19 mouse cellular contexts compared by ENCODE assay signal in genomic region chr7:105813326-105813725, GRCm38 (mm10). TPM values are rescaled to one million over a fixed set of nuclear protein-coding genes. Genes with fewer than 3 reads are reported as not detected.
"Had no signal": no experiment of that assay in that cellular context is flagged by ENCODE, and none has a peak within 500 bp of the region (broad histone marks: within the 10 kb centered on the region; RNA-seq: fewer than 3 reads in every experiment).

No protein-coding gene starts in this region.

- H3K27me3 ChIP-seq: liver, embryonic 15.5 days; megakaryocyte, embryonic 14.5 days; midbrain, embryonic 12.5 days; neural tube, embryonic 12.5 days; stomach, embryonic 15.5 days had no signal

- H3K9me3 ChIP-seq: liver, embryonic 15.5 days; lung, embryonic 15.5 days; midbrain, embryonic 12.5 days; neural tube, embryonic 12.5 days; stomach, embryonic 15.5 days had no signal

- H3K27ac ChIP-seq: liver, embryonic 15.5 days; lung, embryonic 15.5 days; macrophage; midbrain, embryonic 12.5 days; neural tube, embryonic 12.5 days; stomach, embryonic 15.5 days; stomach, postnatal 0 days had no signal

- H3K4me2 ChIP-seq: liver, embryonic 15.5 days; lung, embryonic 15.5 days; midbrain, embryonic 12.5 days; neural tube, embryonic 12.5 days; stomach, embryonic 15.5 days had no signal

- H3K4me3 ChIP-seq: liver, embryonic 15.5 days; lung, embryonic 15.5 days; megakaryocyte, embryonic 14.5 days; midbrain, embryonic 12.5 days; neural tube, embryonic 12.5 days; stomach, embryonic 15.5 days had no signal

- ATAC-seq: liver, postnatal 0 days; lung, postnatal 0 days had no signal

- H3K9ac ChIP-seq: liver, embryonic 15.5 days; liver, postnatal 0 days; lung, embryonic 15.5 days; midbrain, embryonic 12.5 days; neural tube, embryonic 12.5 days; stomach, embryonic 15.5 days had no signal

- DNase-seq: liver, postnatal 0 days; lung, adult 2 months; lung, postnatal 14 days; midbrain, embryonic 14.5 days; right cerebral cortex, postnatal 14 days; thymus, adult 2 months; thymus, postnatal 25 days; thymus, postnatal 4 days had no signal

RNA-seq across cellular contexts. Expression of gene Dchs1, which starts 25.9 kb away (rescaled TPM):
- total RNA-seq: monocyte, adult 5-6 weeks; neutrophil, adult 5-6 weeks had no signal
